Mouse (Mus musculus): Measurements from ENCODE around the gene Rps29.
A peak's percentile ranks its signal among the peaks of the same experiment; 100 is the strongest.
"Not testable (repeated sequence)": the region's sequence is repeated elsewhere in the genome, so short reads cannot be mapped to it uniquely, and the experiment has no call there.

Rps29 gene

DNA sequence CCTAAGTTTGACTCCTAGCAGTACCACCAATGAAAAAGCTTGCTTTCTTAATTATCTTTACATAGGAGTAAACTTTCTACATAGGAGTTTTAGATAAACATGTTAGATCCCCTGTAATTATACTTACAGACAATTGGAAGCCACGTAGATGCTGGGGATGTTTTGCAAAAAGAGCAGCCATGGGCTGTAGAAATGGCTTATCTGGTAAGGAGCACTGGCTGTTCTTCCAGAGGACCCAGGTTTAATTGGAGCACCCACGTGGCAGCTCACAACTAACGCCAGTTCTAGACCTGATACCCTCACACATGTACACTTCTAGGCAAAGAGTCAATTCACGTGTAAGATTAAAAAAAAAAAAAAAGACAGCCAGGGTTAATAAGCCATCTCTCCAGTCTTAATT is 22.8 kb upstream of the Rps29 start:
- no peak for ATAC-seq (ENCODE audit: insufficient number of reproducible peaks, low FRiP score, low TSS enrichment)

DNA sequence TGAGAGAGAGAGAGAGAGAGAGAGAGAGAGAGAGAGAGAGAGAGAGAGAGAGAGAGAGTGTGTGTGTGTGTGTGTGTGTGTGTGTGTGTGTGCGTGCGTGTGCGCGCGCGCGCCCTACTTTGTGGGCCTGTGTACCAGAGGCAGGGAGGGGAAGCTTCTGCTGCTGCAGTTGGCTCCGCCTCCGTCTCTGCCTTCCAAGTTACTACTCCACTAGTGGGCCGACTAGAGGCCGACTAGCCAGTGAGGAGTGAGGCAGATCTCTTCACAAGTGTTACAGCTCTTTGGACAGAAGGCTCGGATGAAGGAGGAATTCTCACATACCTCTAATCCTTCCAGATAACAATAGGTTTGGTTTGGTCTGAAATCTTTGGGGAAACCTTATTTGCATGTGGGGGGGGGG is 20.4 kb upstream of the Rps29 start:
- no peak for ATAC-seq (ENCODE audit: insufficient number of reproducible peaks, low FRiP score, low TSS enrichment)

DNA sequence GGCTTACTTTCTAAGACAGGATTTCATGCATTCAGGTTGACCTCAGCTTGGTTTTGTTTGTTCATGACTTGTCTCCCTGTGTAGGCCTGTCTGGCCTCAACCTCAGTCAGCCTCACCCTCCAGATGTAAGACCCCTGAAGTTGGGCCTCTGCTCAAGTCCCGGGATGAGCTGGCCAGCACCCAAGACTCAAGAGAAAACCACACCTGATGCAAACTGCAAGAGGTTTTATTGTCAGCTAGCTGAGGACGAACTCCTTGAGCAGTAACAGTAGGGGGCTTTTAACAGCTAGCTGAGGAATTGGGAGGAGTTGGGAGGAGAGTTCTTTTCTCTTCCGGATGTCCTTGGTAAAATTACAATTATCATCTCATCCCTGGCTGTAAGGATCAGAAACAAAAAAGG is 18.5 kb upstream of the Rps29 start:
- no peak for ATAC-seq (ENCODE audit: insufficient number of reproducible peaks, low FRiP score, low TSS enrichment)

DNA sequence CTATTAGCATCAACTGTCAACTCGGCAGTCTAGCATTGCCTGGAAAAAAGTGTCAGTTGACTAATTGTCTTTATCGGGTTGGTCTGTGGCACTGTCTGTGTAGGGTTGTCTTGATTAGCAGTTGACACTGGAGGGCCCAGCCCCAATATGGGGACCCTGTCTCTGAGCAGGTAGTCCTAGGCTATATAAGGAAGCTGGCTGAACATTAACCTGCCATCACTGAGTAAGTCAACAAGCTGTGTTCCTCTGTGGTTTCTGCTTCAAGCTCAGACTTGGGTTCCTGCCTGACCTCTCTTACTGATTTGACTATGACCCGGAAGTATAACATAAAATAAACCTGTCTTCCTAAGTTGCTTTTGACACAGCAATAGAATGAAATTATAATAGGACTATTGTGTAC is 17.0 kb upstream of the Rps29 start:
- ATAC-seq (ENCODE audit: insufficient number of reproducible peaks, low FRiP score, low TSS enrichment) = no peak

DNA sequence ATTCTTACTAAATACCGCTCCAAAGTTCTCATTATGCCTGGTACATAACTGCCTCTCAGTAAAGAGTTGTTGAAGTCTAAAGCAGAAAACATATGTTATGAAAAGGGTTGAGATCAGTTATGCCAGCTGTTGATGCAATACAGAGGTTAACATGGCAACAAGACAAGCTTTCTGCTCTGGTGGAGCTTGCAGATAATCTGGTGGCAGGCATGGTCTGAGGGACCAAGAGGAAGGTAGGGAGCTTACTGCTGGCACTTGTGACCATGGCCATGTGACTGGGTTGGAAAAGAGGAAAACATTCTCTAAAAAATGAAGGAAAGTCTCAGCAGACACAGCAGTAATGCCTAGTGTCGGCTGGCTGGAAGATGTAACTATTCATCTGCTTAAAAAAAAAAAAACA is 12.3 kb upstream of the Rps29 start:
- ATAC-seq (ENCODE audit: insufficient number of reproducible peaks, low FRiP score, low TSS enrichment) = no peak

DNA sequence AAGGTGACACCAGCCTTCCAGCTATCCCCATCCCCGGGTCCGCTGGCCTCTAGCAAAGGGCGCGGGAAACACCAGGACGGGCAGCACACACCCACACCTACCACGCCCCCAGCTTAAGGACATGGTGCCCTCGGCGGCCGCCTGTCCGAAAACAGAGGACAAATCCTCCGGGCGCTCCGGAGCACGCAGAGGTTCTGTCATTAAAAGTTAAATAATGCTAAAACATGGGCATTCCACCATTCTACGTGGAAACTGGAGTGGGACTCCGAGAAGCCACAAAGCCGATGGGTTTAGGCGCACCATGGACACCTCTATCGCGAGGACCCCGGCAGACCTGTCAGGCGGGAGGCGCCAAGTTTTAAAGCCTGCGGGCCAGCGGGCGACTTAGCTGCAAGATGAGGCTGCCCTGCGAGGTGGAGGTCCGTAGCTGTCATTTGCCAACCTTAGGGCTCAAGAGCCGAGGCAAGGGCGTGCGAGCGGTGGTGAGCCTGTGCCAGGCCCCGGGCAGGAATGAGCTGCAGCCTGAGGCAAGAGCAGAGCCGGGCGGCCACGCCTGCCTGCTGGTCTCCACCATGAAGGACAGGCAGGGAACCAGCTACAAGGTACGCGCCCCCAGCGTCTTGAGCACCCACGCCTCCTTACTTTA is 9.6 kb upstream of the Rps29 start, which contains the start of gene Lrr1:
Gene Lrr1, plus strand, starts transcription at position 354 of the 646 bp plus-strand sequence.
- ATAC-seq (ENCODE audit: insufficient number of reproducible peaks, low FRiP score, low TSS enrichment) = peak; percentile 89

DNA sequence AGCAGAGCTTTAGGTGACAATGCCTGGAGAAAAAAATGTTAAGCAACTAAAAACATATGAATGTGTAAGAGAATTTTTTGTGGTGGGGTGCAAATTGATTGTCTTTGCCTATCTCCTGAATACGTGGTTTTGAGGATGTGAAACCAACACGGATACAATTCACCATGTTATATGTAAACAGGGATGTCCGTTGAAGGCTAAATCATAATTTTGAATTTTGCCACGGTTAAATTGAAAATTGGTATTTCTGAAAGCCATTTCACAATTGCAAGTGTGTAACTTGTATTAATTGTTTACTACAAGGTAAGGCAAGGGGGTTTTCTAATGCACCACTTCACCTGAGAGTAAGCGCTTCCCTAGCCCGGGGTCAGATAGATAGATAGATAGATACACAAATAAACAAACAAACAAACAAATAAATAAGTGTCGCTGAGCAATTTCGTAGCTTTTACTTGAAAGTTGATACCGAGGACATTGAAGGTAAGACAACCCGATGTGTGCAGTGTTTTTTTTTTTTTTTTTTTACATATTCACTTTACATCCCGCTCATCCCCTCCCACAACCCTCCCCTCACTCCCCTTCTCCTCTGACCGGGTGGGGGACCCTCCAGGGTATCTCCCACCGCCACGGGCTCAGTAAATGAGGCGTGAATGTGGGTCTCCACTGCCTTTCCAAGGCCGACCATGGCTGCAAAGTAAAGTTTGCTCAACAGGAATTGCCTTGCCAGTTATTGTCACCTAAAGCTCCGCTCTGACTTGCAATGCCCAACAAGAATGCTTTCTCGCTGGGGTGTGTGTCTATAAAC is 8.9 kb upstream of the Rps29 start:
- no peak for ATAC-seq (ENCODE audit: insufficient number of reproducible peaks, low FRiP score, low TSS enrichment)

DNA sequence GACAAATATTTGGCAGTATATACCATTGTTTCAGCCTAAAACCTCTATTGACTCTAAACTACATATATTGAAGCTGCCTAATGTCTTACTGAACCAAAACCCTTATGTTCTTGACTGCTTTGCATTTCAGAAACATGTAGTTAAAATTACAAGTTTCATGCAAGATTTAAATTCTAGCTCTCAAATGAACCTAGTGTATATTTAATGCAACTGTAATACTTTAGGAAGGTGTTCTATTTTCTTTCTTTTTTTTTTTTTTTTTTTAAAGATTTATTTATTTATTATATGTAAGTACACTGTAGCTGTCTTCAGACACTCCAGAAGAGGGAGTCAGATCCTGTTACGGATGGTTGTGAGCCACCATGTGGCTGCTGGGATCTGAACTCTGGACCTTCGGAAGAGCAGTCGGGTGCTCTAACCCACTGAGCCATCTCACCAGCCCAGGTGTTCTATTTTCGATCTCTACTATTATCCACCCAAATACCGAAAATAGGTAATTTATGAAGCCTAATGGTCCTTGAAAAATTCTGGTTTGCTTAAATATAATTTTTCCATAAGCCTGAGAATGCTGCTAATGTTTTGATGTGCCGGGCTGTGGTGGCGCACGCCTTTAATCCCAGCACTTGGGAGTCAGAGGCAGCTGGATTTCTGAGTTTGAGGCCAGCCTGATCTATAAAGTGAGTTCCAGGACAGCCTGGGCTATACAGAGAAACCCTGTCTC is 8.0 kb upstream of the Rps29 start:
- not testable (repeated sequence) for ATAC-seq (ENCODE audit: insufficient number of reproducible peaks, low FRiP score, low TSS enrichment)

DNA sequence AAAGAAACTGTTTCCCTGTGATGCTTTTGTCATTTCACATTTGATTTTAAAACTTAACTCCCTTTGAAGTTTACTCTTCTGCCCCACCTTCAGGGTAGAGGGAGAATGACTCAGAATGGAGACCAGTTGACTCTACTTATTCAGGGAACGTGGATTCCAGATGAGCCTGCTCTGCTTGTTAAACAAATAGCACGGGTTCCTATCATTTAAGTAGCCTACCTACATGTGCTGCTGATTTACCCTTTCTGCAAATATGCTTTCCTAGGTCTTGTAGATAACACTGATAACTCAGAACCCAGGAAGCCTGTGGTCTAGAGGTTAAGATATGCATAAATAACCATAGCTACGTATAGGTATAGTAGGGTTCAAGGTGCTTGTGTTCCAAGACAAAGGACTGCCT is 5.9 kb upstream of the Rps29 start:
- ATAC-seq (ENCODE audit: insufficient number of reproducible peaks, low FRiP score, low TSS enrichment) = no peak

DNA sequence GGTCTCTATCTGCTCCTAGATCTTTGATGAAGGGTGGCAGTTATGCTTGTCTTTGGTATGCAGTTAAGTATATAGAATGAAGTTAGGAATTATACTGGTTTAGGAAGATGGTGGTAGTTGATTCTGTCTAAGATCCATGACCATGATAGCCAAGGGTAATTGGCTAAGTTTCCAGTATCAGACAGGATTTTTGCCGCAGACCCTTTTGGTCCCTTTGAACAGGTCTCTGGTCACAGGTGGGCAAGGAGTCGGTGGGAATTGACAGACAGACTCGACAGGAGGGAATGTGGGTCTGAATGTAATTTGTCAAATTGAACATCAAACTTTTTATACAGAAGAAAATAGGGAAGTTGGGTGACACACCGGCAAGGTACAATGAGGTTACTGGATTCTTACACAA is 4.6 kb upstream of the Rps29 start:
- not testable (repeated sequence) for ATAC-seq (ENCODE audit: insufficient number of reproducible peaks, low FRiP score, low TSS enrichment)

DNA sequence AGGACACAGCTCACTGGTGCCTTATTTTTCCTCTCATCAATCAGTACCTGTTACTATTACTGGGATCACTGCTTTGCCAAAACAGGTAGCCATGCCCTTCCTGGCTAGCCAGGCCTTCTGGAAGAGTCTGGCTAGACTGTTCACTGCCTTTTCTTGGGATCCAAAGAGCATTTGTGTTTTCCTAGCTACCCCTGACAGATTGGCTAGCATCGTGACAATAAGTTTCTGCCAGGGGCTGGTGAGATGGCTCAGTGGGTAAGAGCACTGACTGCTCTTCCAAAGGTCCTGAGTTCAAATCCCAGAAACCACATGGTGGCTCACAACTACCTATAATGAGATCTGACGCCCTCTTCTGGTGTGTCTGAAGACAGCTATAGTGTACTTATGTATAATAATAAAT is 1.7 kb upstream of the Rps29 start:
- not testable (repeated sequence) for ATAC-seq (ENCODE audit: insufficient number of reproducible peaks, low FRiP score, low TSS enrichment)

DNA sequence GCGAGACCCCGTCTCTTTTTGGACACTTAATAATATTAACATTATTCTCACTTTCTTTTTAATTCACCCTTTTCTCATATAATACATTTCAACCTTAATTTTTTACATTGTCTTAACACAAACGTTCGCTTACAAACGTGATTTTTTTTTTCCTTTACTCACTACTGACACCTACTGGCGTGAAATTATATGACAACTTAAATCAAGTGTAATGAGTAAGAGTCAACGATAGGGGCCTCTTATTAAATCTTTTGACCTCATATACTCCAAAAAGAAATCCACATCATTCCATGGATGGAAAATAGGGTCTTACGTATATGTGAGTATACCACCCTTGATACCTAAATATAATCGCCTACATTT is 573 bp upstream of the Rps29 start:
- 0 out of 2 replicates have a peak, but pooled peaks have one; percentile 28 for ATAC-seq (ENCODE audit: insufficient number of reproducible peaks, low FRiP score, low TSS enrichment)

DNA sequence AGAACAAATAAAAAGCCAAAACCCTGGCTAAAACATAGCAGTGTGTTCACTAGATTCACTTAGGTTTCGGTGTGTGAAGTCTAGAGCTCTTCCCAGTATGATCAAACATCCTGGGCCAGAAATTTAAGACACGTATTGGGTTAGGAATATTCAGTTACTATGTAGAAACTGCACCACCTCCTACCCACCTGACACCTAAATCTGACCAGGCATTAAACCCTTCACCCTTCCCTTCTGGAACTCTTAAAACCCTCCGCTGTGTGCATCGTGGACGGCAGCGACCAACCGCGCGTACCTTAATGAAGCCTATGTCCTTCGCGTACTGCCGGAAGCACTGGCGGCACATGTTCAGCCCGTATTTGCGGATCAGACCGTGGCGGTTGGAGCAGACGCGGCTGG is 621 bp downstream of the Rps29 start:
- ATAC-seq (ENCODE audit: insufficient number of reproducible peaks, low FRiP score, low TSS enrichment) = 0 out of 2 replicates have a peak, but pooled peaks have one; percentile 8

DNA sequence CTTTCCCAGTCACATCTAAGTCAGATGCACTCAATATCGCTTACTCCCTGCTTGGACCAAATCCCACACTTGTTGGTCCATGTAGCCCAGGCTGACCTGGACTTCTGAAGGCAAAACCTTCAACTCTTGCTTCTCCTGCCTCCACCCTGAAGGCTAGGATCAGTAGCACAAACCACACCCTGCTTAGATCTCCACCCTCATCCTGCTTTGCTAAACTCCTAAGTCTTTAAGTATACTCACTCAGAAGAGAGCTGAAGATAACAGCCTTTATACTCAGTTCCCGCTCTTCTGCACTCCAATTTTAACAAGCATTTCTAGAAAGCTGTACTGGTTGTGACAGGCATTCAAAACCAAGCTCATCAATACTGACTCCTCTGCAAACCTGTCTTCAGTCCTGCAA is 1.9 kb downstream of the Rps29 start:
- ATAC-seq (ENCODE audit: insufficient number of reproducible peaks, low FRiP score, low TSS enrichment) = no peak

DNA sequence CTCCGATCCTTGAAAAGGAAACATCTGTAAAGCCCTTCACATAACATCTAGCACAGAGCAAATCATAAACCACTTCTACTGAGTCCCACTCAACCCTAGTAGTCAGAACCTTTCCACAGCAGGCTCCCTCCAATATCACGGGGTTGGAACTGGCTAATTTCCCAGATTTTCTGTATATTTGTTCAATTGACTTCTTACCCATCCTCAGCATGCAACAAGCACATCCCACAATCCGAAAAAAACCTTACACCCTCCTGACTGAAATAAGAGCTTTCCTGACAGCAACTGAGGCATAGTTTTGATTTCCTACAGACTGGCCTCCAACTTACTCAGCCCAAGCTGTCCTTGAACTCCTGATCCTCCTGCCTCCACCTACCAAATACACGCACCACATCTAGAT is 2.5 kb downstream of the Rps29 start:
- ATAC-seq (ENCODE audit: insufficient number of reproducible peaks, low FRiP score, low TSS enrichment) = no peak

DNA sequence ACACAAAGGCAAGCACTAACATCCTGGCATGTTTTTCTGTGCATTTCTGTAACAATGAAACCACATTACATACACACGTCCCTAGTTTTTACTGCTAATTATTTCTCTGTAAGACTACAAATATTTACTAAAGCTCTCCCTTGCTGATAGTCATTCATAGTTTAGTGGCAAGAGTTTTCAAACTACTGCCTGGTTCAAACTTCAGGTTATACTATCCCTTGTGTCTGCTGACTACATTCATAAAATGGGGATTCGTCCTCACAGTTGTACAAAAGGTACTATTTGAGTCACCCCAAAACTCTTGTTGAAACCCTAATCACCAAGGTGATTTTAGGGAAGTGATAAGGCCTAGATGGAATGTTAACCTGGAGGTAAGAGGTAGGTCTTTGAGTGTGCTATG is 3.1 kb downstream of the Rps29 start:
- ATAC-seq (ENCODE audit: insufficient number of reproducible peaks, low FRiP score, low TSS enrichment) = no peak

DNA sequence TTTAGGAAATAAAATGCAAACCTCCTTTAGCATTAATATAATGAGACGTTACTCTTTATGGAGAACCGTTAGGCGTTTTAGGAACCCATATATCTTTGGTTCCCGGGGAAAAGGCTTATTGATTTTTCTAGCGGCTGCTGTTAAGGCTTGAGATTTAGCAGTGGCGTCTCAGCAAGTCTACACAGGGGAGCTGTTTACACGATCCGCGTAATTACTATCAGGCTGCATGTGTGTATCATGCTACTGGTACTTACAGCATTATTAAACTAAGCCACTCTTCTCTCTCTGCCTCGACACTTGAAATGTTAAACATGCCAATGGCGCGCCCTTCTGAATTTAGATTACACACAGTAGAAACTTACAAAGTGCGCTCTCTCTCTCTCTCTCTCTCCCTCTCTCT is 8.9 kb downstream of the Rps29 start:
- no peak for ATAC-seq (ENCODE audit: insufficient number of reproducible peaks, low FRiP score, low TSS enrichment)

DNA sequence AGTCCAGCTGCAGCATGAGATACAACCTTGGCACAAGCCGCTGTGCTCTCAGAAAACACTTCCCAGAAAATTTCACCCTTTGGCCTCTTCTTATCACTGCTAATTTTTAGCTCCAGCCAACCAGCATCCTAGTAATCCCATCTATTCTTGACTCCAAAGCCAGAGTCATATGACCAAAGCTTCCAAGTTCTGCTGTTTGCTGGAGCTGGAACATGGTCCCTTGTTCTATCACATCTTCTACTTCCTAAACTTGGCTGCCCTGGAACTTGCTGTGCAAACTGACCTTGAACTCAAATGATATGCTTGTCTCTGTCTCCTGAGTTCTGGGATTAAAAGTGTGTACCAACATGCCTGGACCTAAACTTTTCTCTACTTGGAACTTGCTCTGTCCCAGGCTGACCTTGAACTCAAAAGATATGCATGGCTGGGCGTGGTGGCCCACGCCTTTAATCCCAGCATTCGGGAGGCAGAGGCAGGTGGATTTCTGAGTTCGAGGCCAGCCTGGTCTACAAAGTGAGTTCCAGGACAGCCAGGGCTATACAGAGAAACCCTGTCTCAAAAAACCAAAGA is 11.7 kb downstream of the Rps29 start:
- ATAC-seq (ENCODE audit: insufficient number of reproducible peaks, low FRiP score, low TSS enrichment) = no peak

DNA sequence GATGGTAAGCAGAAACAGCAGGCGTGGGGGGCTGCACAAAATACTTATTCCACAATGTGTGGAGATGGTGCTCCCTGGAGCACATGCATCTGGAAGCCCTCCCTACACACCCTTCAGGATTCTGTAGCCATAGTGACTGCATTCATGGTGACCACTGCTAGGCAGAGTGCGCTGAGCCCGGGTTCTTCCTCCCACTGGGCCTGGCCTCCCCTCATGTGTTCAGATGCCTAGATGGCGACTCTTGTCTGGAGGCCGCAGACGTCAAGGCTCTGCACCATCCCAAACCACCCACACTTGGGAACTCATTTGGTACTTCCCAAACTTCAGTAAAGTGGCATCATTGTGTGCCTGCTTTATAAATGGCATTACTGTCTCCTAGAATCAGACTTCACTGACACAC is 15.5 kb downstream of the Rps29 start:
- no peak for ATAC-seq (ENCODE audit: insufficient number of reproducible peaks, low FRiP score, low TSS enrichment)

DNA sequence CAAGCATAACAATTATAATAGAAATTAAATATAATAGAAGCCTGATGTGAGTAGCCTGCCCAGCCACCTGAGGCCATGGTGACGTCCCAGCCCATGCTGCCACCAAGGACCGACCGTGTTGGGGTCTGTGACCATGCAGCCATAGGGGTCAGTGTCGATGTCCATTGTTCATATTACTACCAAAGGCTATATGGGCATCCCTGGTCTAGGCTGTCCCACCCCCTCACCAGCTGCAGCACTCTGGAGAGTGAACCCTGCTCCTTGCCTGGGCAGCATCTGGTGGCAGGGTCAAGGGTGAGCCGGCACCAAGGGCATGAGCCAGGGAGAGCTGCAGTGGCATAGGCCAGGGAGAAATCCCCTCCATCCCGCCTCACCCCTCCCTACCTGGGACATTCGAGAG is 19.1 kb downstream of the Rps29 start:
- ATAC-seq (ENCODE audit: insufficient number of reproducible peaks, low FRiP score, low TSS enrichment) = no peak

DNA sequence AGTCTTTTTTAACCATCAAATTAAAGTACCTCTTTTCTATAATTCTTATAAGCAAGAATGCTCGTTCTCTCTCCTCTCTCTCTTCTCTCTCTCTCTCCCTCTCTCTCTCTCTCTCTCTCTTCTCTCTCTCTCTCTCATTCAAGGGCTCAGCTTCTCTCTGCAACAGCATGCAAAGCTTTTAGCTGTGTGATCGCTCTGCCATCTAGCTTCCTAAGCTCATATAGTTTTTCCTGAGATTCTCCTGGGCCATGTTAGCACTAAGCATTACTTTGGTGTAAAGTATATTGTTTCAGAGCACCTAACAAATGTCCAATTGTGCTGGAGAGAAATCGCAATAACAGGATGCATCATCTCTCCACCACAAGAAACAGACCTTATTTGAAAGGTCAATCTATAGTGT is 19.8 kb downstream of the Rps29 start:
- no peak for ATAC-seq (ENCODE audit: insufficient number of reproducible peaks, low FRiP score, low TSS enrichment)
